Mouse (Mus musculus) MEL (cell line): ENCODE measurements around the gene Tmem144.

Experiments
- CTCF ChIP-seq, 3 experiments: IDR thresholded peaks in 2 of 3; conservative IDR thresholded peaks in 1 of 3; 2 replicates each; pipeline ENCODE4 v1.5.1; 2011 to 2012; ENCODE audit warnings: low read length in 3 of 3, low read depth in 2 of 3, mild to moderate bottlenecking in 2 of 3, improper control_type of control experiment in 1 of 3, inconsistent platforms in 1 of 3, mixed read lengths in 1 of 3, moderate library complexity in 1 of 3; ENCODE audit not compliant: control insufficient read depth in 1 of 3, insufficient read depth in 1 of 3, poor library complexity in 1 of 3, severe bottlenecking in 1 of 3
- E2F4 ChIP-seq: IDR thresholded peaks from 2 replicates; pipeline ENCODE4 v1.6.1; 2011; ENCODE audit warnings: low read depth, low read length, improper control_type of control experiment, borderline replicate concordance
- EP300 ChIP-seq, 2 experiments: IDR thresholded peaks; 2 replicates each; pipeline ENCODE4 v1.6.1; 2011; ENCODE audit warnings: improper control_type of control experiment in 2 of 2, low read length in 2 of 2, low read depth in 1 of 2, mild to moderate bottlenecking in 1 of 2
- GABPA ChIP-seq: IDR thresholded peaks from 2 replicates; pipeline ENCODE4 v1.6.1; 2012; ENCODE audit warnings: low read depth, mild to moderate bottlenecking, inconsistent platforms, low read length, improper control_type of control experiment, moderate library complexity
- KAT2A ChIP-seq: conservative IDR thresholded peaks from 2 replicates; pipeline ENCODE4 v1.6.1; 2012; ENCODE audit warnings: low read depth, low read length, improper control_type of control experiment, inconsistent platforms
- MYC ChIP-seq: IDR thresholded peaks from 2 replicates; pipeline ENCODE4 v1.6.1; 2011; ENCODE audit warnings: low read depth, mild to moderate bottlenecking, low read length, improper control_type of control experiment, moderate library complexity
- POLR2A ChIP-seq, 2 experiments: IDR thresholded peaks; 2 replicates each; pipeline ENCODE4 v1.6.1; 2011 to 2012; ENCODE audit warnings: low read length in 2 of 2, mild to moderate bottlenecking in 2 of 2, control low read depth in 1 of 2, improper control_type of control experiment in 1 of 2, low read depth in 1 of 2, moderate library complexity in 1 of 2; ENCODE audit not compliant: control insufficient read depth in 1 of 2, insufficient read depth in 1 of 2, poor library complexity in 1 of 2
- POLR2AphosphoS2 ChIP-seq: IDR thresholded peaks from 2 replicates; pipeline ENCODE4 v1.6.1; 2011; ENCODE audit warnings: low read length, improper control_type of control experiment
- ZC3H11A ChIP-seq: IDR thresholded peaks from 2 replicates; pipeline ENCODE4 v1.6.1; 2012; ENCODE audit warnings: low read depth, mild to moderate bottlenecking, inconsistent platforms, low read length, improper control_type of control experiment
- ZMIZ1 ChIP-seq: IDR thresholded peaks from 2 replicates; pipeline ENCODE4 v1.6.1; 2012; ENCODE audit warnings: low read depth, mild to moderate bottlenecking, inconsistent platforms, low read length, improper control_type of control experiment, moderate library complexity

- TF ChIP-seq E2F4 = no peak
- TF ChIP-seq ZMIZ1 = no peak
- no peak for TF ChIP-seq EP300 (IDR thresholded peaks at IDR 0.05; ENCODE audit: low read depth in 1 of 2, low read length in 2 of 2)
- no peak for TF ChIP-seq CTCF (IDR thresholded peaks at IDR 0.05 in 2 of 3, conservative IDR thresholded peaks at IDR 0.05 in 1 of 3; ENCODE audit: control insufficient read depth in 1 of 3, insufficient read depth in 1 of 3, low read depth in 2 of 3, low read length in 3 of 3, poor library complexity in 1 of 3, severe bottlenecking in 1 of 3)
- TF ChIP-seq POLR2A (IDR thresholded peaks at IDR 0.05; ENCODE audit: control insufficient read depth in 1 of 2, insufficient read depth in 1 of 2, low read depth in 1 of 2, low read length in 2 of 2, poor library complexity in 1 of 2) = no peak
- no peak for TF ChIP-seq MYC
- TF ChIP-seq POLR2AphosphoS2 = no peak
- TF ChIP-seq GABPA = no peak
- no peak for TF ChIP-seq ZC3H11A
- TF ChIP-seq KAT2A = no peak
Measured at GRCm38 (mm10) chr3:79783630-79784361, 68.8 kb downstream of the Tmem144 start.
